Mouse (Mus musculus): ENCODE results near the gene Tlnrd1.

GRCm38 (mm10) chr7:83885835-83886234 lies 1.7 kb upstream of the Tlnrd1 start:
- TF ChIP-seq POLR2A (IDR thresholded peaks at IDR 0.05; ENCODE audit: low read depth, low read length) (no peak), CTCF (IDR thresholded peaks at IDR 0.05; ENCODE audit: extremely low read depth, insufficient read depth, insufficient read length, insufficient replicate concordance) (no peak)
